Mouse (Mus musculus) A20 (cell line): Measurements from ENCODE around the gene Abca17.

Experiments used
- DNase-seq: peaks from one replicate; pipeline ENCODE4 v3.0.0-alpha.2; 2011; ENCODE audit warnings: low read depth, low spot score

Gene Abca17

GRCm38 (mm10) chr17:24243311-24243969 lies 107.4 kb downstream of the Abca17 start:
- peak; percentile 48 for DNase-seq

- no peak for DNase-seq
Measured at GRCm38 (mm10) chr17:24236921-24237320, 113.9 kb downstream of the Abca17 start.

DNA sequence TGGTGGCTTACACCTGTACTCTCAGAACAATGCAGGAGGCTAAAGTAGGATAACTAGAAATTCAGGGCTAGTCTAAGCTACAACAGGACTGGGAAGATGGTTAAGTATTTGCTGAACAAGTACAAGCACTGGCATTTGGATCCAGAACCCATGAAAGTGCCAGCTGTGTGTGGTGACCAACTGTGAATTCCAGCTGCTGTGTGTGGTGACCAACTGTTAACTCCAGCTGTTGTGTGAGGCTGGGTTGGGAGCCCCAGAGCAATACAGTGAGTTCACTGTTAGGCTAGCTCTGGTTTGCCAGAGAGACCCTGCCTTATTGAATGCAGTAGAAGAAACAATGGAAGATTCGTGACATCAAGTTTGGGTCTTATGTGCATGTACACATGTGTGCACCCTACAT lies 114.4 kb downstream of the Abca17 start:
- DNase-seq: no peak

DNA sequence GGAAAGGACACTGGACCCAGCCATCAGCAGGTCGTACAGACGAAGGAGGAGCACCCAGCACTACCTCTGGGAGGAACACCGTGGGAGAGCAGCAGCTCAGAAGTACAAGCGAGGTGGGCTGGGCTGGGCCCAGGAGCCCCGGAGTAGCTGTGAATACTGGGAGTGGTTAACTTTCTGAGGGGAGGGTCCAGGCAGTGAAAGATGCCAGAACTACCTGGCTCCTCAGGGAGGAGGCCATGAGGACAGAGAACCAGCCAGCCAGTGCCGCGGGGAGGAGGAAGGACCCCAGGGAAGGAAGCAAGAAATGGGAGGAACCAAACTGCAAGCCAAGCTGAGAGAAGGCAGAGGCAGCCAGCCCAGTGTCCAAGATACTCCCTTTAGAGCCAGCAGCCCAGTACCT lies 122.9 kb downstream of the Abca17 start:
- no peak for DNase-seq

DNA sequence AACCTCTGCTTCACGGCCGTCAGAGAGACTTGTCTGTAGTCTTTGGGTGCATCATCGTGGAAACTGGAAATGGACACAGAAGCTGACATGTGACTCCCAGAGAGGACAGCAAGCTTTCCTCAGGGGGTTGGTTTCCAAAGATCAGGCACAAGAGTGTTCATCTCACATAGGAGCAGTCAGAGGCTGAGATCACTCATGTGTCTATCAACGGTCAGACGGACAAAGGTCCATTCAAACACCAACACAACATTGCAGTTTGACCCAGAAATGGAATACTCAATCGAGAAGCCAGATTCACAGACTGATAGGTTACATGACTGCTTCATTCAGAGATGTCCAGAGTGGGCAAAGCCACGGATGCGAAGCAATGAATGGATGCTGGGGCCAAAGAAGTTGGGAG lies 124.1 kb downstream of the Abca17 start:
- DNase-seq: no peak

DNA sequence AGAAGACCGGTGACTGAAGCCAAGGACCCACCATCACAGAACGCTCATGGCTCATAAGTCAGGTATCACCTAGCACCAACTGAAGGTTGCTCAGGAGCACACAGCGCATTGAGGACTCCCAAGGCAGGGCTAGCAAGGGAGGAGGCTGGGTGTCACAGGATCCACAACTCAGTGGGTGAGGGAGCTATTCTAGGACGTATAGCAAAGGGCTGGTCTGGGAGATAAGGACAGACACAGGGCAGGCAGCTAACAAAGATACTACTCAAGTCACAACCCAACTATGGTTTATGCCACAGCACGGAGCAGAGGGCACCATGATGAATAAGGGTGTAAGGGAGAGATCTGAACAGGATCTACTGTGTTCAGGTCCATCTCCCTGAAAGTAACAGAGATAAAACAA lies 125.0 kb downstream of the Abca17 start:
- no peak for DNase-seq

- no peak for DNase-seq
Measured at GRCm38 (mm10) chr17:24224741-24225140, 126.1 kb downstream of the Abca17 start.

- DNase-seq: no peak
Measured at GRCm38 (mm10) chr17:24223513-24223912, 127.4 kb downstream of the Abca17 start.

- DNase-seq: no peak
Measured at GRCm38 (mm10) chr17:24222653-24223052, 128.2 kb downstream of the Abca17 start.

GRCm38 (mm10) chr17:24220435-24221411 lies 130.1 kb downstream of the Abca17 start, which contains the start of gene Tedc2:
TSS of gene Tedc2 (minus strand) at chr17:24220851.
- DNase-seq: peak; percentile 97

- no peak for DNase-seq
Measured at GRCm38 (mm10) chr17:24216836-24217235, 134.0 kb downstream of the Abca17 start.
